Mouse (Mus musculus) heart, postnatal 0 days (tissue): ENCODE data around the gene Gemin7.

ENCODE experiments used
- CTCF ChIP-seq: IDR thresholded peaks from 2 replicates; pipeline ENCODE4 v1.5.1; 2016; ENCODE audit warnings: antibody characterized with exemption, control low read depth, low read depth
- EP300 ChIP-seq: IDR thresholded peaks from 2 replicates; pipeline ENCODE4 v1.6.1; 2016; ENCODE audit warnings: antibody characterized with exemption, low read depth

DNA sequence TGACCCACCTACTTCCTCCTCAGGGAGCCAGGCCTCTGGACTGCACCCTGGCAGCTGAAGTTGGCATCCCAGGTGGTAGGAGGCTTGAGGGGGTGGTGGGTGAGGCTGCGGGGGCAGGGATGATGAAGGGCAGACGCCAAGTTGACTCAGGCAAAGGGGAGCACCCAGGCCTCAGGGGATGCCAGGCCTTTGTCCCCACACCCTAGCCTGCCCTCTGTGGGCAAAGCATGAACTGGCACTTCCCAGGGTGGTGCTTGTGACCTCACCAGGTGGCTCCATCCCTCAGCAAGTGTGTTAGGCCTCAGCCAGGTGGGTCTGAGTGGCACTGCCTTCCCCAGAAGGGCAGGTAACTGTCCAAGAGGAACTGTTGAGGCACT, 52.3 kb downstream of the Gemin7 start:
- no peak for TF ChIP-seq CTCF
- TF ChIP-seq EP300 = no peak
